In genomic region chr2:11602506-11603489, GRCm38 (mm10) we compare ENCODE assay signal across 8 mouse cellular contexts. TPM values are rescaled to one million over a fixed set of nuclear protein-coding genes. Genes with fewer than 3 reads are reported as not detected.
A peak's percentile ranks its signal among the peaks of the same experiment; 100 is the strongest.
DNase-seq lines count a peak whose midpoint lies in the region; ATAC-seq and TF ChIP-seq lines count a peak whose summit lies in the region.

No protein-coding gene starts in this region.

- peak; percentile 82 for TF ChIP-seq POLR2A in olfactory bulb, adult 2 months (IDR thresholded peaks at IDR 0.05; ENCODE audit: insufficient read depth, low read depth, low read length)
- peak; percentile 72 for TF ChIP-seq POLR2A in thymus, adult 2 months (IDR thresholded peaks at IDR 0.05; ENCODE audit: control insufficient read depth, extremely low read depth, insufficient read depth, low read length, poor library complexity)

- DNase-seq in G1E (ENCODE audit: low spot score), result peak; percentile 87
- DNase-seq in cerebellum, adult 18-20 months, result peak; percentile 93 to 98
- DNase-seq in heart, postnatal 36 days, result peak; percentile 95 to 98
- DNase-seq in layer of hippocampus, adult 2 months (ENCODE audit: low spot score in 2 of 2), result peak; percentile 94 to 95
- DNase-seq in lung, embryonic 14.5 days, result peak; percentile 98
- DNase-seq in thymus, adult 2 months, result peak; percentile 98

- H3K4me3 ChIP-seq in G1E (ENCODE audit: low read depth, low read length), result peak overlapping the region; percentile 96
- peak overlapping the region; percentile 96 for H3K4me3 ChIP-seq in forebrain, embryonic 16.5 days (replicated peaks; ENCODE audit: low read length)
- H3K4me3 ChIP-seq in layer of hippocampus, adult 2 months, result peak overlapping the region; percentile 72
- H3K4me3 ChIP-seq in lung, embryonic 14.5 days (ENCODE audit: low read depth, low read length), result peak overlapping the region; percentile 96
- H3K4me3 ChIP-seq in olfactory bulb, adult 2 months (ENCODE audit: insufficient read depth, low read depth, low read length), result peak overlapping the region; percentile 78
- H3K4me3 ChIP-seq in thymus, adult 2 months (ENCODE audit: control insufficient read depth, insufficient read depth, low read length), result peak overlapping the region; percentile 79

- WGBS in forebrain, embryonic 16.5 days, result under 1% methylated on average over 72 of the region's 78 CpGs
- under 1% methylated on average over 77 of the region's 78 CpGs for WGBS in lung, embryonic 14.5 days
- under 1% methylated on average over 78 of the region's 78 CpGs for WGBS in olfactory bulb, adult 2 months
- WGBS in thymus, adult 2 months, result under 1% methylated on average over 71 of the region's 78 CpGs

- H3K4me2 ChIP-seq in forebrain, embryonic 16.5 days (ENCODE audit: low read length), result peak overlapping the region; percentile 74
- H3K4me2 ChIP-seq in lung, embryonic 14.5 days, result peak overlapping the region; percentile 83

- intact Hi-C loops in heart, postnatal 36 days (cut with DNase I), result loop anchor here (5.0 kb wide), 5 partner anchors 45 to 175 kb away; partner anchors contain the start of genes Ankrd16, Fbh1 and Il15ra

- peaks cover 35% of the 10 kb centered on the region for H3K36me3 ChIP-seq in G1E (replicated peaks)
- H3K36me3 ChIP-seq in forebrain, embryonic 16.5 days (ENCODE audit: control insufficient read depth, insufficient read depth), result peaks cover 9% of the 10 kb centered on the region; the same call in 1 of the 2 replicates
- peaks cover 33% of the 10 kb centered on the region for H3K36me3 ChIP-seq in lung, embryonic 14.5 days (ENCODE audit: insufficient read depth)
- peaks cover 24% of the 10 kb centered on the region for H3K36me3 ChIP-seq in thymus, adult 2 months (ENCODE audit: control insufficient read depth, insufficient read depth, low read length)

- TF ChIP-seq CTCF in G1E (IDR thresholded peaks at IDR 0.05; ENCODE audit: low read depth, low read length), result peak; percentile 97
- TF ChIP-seq CTCF in layer of hippocampus, adult 2 months (conservative IDR thresholded peaks at IDR 0.05), result peak; percentile 99
- TF ChIP-seq CTCF in lung, embryonic 14.5 days (IDR thresholded peaks at IDR 0.05; ENCODE audit: low read depth), result peak; percentile 100
- TF ChIP-seq CTCF in olfactory bulb, adult 2 months (IDR thresholded peaks at IDR 0.05; ENCODE audit: insufficient read depth, low read depth, low read length), result peak; percentile 99
- peak; percentile 96 for TF ChIP-seq CTCF in thymus, adult 2 months (IDR thresholded peaks at IDR 0.05; ENCODE audit: borderline replicate concordance, control insufficient read depth, extremely low read depth, insufficient read depth, low read length, poor library complexity)

- H3K27ac ChIP-seq in forebrain, embryonic 16.5 days (ENCODE audit: low read length), result peak overlapping the region; percentile 78
- H3K27ac ChIP-seq in layer of hippocampus, adult 2 months, result peak overlapping the region; percentile 95
- H3K27ac ChIP-seq in lung, embryonic 14.5 days (ENCODE audit: low read depth), result peak overlapping the region; percentile 67; the same call in 1 of the 2 replicates
- H3K27ac ChIP-seq in olfactory bulb, adult 2 months (ENCODE audit: insufficient read depth, low read depth, low read length), result no peak overlapping the region
- no peak overlapping the region for H3K27ac ChIP-seq in thymus, adult 2 months (ENCODE audit: control insufficient read depth, insufficient read depth, low read length)

- H3K4me1 ChIP-seq in G1E (ENCODE audit: insufficient read depth, low read depth, low read length), result peaks cover 23% of the 10 kb centered on the region
- H3K4me1 ChIP-seq in forebrain, embryonic 16.5 days (replicated peaks; ENCODE audit: control insufficient read depth, insufficient read depth, low read length), result peaks cover 10% of the 10 kb centered on the region
- H3K4me1 ChIP-seq in lung, embryonic 14.5 days (ENCODE audit: insufficient read depth), result 0 out of 2 replicates have a peak, but pooled peaks cover 4% of the 10 kb centered on the region
- peaks cover 3% of the 10 kb centered on the region; the same call in 1 of the 2 replicates for H3K4me1 ChIP-seq in olfactory bulb, adult 2 months (ENCODE audit: control insufficient read depth, insufficient read depth, low read length)
- peaks cover 18% of the 10 kb centered on the region for H3K4me1 ChIP-seq in thymus, adult 2 months (replicated peaks; ENCODE audit: control insufficient read depth, insufficient read depth, low read length)

- peaks cover 6% of the 10 kb centered on the region for H3K27me3 ChIP-seq in G1E (ENCODE audit: insufficient read depth, low read length)
- H3K27me3 ChIP-seq in forebrain, embryonic 16.5 days (replicated peaks; ENCODE audit: control insufficient read depth, insufficient read depth, low read length), result no peaks in the 10 kb centered on the region
- no peaks in the 10 kb centered on the region for H3K27me3 ChIP-seq in lung, embryonic 14.5 days (ENCODE audit: insufficient read depth, low read length)
- H3K27me3 ChIP-seq in thymus, adult 2 months (ENCODE audit: control insufficient read depth, insufficient read depth, low read length), result no peaks in the 10 kb centered on the region

- H3K9me3 ChIP-seq in G1E (replicated peaks), result no peaks in the 10 kb centered on the region
- no peaks in the 10 kb centered on the region for H3K9me3 ChIP-seq in forebrain, embryonic 16.5 days (ENCODE audit: control insufficient read depth, low read length)
- no peaks in the 10 kb centered on the region for H3K9me3 ChIP-seq in lung, embryonic 14.5 days (ENCODE audit: low read depth, low read length)

- peak overlapping the region; percentile 98 for H3K9ac ChIP-seq in forebrain, embryonic 16.5 days (replicated peaks; ENCODE audit: low read depth, low read length)
- peak overlapping the region; percentile 96 for H3K9ac ChIP-seq in lung, embryonic 14.5 days

- peak; percentile 95 for ATAC-seq in G1E (ENCODE audit: extremely low read depth, insufficient number of reproducible peaks, low FRiP score, poor library complexity, severe bottlenecking)
- peak; percentile 100 for ATAC-seq in forebrain, embryonic 16.5 days
- ATAC-seq in lung, embryonic 14.5 days (ENCODE audit: insufficient read depth), result peak; percentile 99

RNA-seq across cellular contexts. Expression of gene Rbm17, which starts 1.2 kb away (rescaled TPM):
- total RNA-seq in G1E (2014; fragmentation: Nextera tagmentation), result 118 and 138 TPM in 2 replicates
- total RNA-seq in G1E (2017), result 153 and 184 TPM in 2 replicates
- polyA plus RNA-seq in G1E (2012), result 86.5 and 101 TPM in 2 replicates
- polyA plus RNA-seq in forebrain, embryonic 16.5 days (2015; fragmentation: Nextera tagmentation; extraction: Ambion mirVana), result 146 and 149 TPM in 2 replicates
- total RNA-seq in heart, postnatal 36 days (2021), result 10 to 100 TPM; 53.0 to 60.7 TPM
- 10 to 100 TPM; 85.7 to 86.6 TPM for total RNA-seq in layer of hippocampus, adult 2 months (2021)
- 145 and 154 TPM in 2 replicates for polyA plus RNA-seq in lung, embryonic 14.5 days (2014; fragmentation: Nextera tagmentation; extraction: Ambion mirVana)
- not detected in 2 replicates for polyA plus RNA-seq in olfactory bulb, adult 2 months (2012; ENCODE audit: insufficient read depth, insufficient read length, low replicate concordance, missing spikeins)
- 83.6 and 84.8 TPM in 2 replicates for polyA plus RNA-seq in thymus, adult 2 months (2012; rRNA removed)

RNA-seq across cellular contexts. Expression of gene Gm17490, which starts 23.3 kb away (rescaled TPM):
- not detected in 2 replicates for total RNA-seq in G1E (2014; fragmentation: Nextera tagmentation)
- total RNA-seq in G1E (2017), result not detected in 2 replicates
- polyA plus RNA-seq in G1E (2012), result not detected in 2 replicates
- not detected in 2 replicates for polyA plus RNA-seq in forebrain, embryonic 16.5 days (2015; fragmentation: Nextera tagmentation; extraction: Ambion mirVana)
- total RNA-seq in heart, postnatal 36 days (2021), result not detected
- not detected for total RNA-seq in layer of hippocampus, adult 2 months (2021)
- not detected in 2 replicates for polyA plus RNA-seq in lung, embryonic 14.5 days (2014; fragmentation: Nextera tagmentation; extraction: Ambion mirVana)
- polyA plus RNA-seq in olfactory bulb, adult 2 months (2012; ENCODE audit: insufficient read depth, insufficient read length, low replicate concordance, missing spikeins), result not detected in 2 replicates
- not detected in 2 replicates for polyA plus RNA-seq in thymus, adult 2 months (2012; rRNA removed)

RNA-seq across cellular contexts. Expression of gene Il2ra, which starts 39.8 kb away (rescaled TPM):
- not detected in 2 replicates for total RNA-seq in G1E (2014; fragmentation: Nextera tagmentation)
- total RNA-seq in G1E (2017), result 0.44 and 1.0 TPM in 2 replicates
- polyA plus RNA-seq in G1E (2012), result not detected in 2 replicates
- not detected in 2 replicates for polyA plus RNA-seq in forebrain, embryonic 16.5 days (2015; fragmentation: Nextera tagmentation; extraction: Ambion mirVana)
- total RNA-seq in heart, postnatal 36 days (2021), result 1 to 10 TPM; 1.4 to 1.6 TPM
- under 1 TPM in 1 of 2 experiments, not detected in 1; 0.13 TPM for total RNA-seq in layer of hippocampus, adult 2 months (2021)
- polyA plus RNA-seq in lung, embryonic 14.5 days (2014; fragmentation: Nextera tagmentation; extraction: Ambion mirVana), result not detected in 2 replicates
- not detected in 2 replicates for polyA plus RNA-seq in olfactory bulb, adult 2 months (2012; ENCODE audit: insufficient read depth, insufficient read length, low replicate concordance, missing spikeins)
- 19.5 and 19.7 TPM in 2 replicates for polyA plus RNA-seq in thymus, adult 2 months (2012; rRNA removed)

RNA-seq across cellular contexts. Expression of gene Pfkfb3, which starts 48.9 kb away (rescaled TPM):
- total RNA-seq in G1E (2014; fragmentation: Nextera tagmentation) (not detected in 2 replicates), G1E (2017) (0.12 and 1.1 TPM in 2 replicates)
- polyA plus RNA-seq in G1E (2012), result not detected in 2 replicates
- polyA plus RNA-seq in forebrain, embryonic 16.5 days (2015; fragmentation: Nextera tagmentation; extraction: Ambion mirVana), result 41.1 and 43.8 TPM in 2 replicates
- total RNA-seq in heart, postnatal 36 days (2021), result 10 to 100 TPM in 1 of 2 experiments, 1 to 10 TPM in 1; 8.1 to 10.9 TPM
- 10 to 100 TPM; 36.8 to 40.1 TPM for total RNA-seq in layer of hippocampus, adult 2 months (2021)
- 28.8 and 30.0 TPM in 2 replicates for polyA plus RNA-seq in lung, embryonic 14.5 days (2014; fragmentation: Nextera tagmentation; extraction: Ambion mirVana)
- polyA plus RNA-seq in olfactory bulb, adult 2 months (2012; ENCODE audit: insufficient read depth, insufficient read length, low replicate concordance, missing spikeins), result not detected in 2 replicates
- polyA plus RNA-seq in thymus, adult 2 months (2012; rRNA removed), result 46.1 and 47.2 TPM in 2 replicates

Comparison
In these comparisons a context has a peak if more than half of its experiments do, and no peak if none do; other contexts are left out.
1. H3K27ac ChIP-seq: peak in forebrain, embryonic 16.5 days (single experiment), layer of hippocampus, adult 2 months (single experiment) and lung, embryonic 14.5 days (single experiment); none in olfactory bulb, adult 2 months (single experiment) and thymus, adult 2 months (single experiment).
2. RNA of gene Il2ra, which starts 39.8 kb away (polyA plus RNA-seq): 19.5 to 19.7 TPM in thymus, adult 2 months; not detected in forebrain, embryonic 16.5 days, not detected in G1E, not detected in lung, embryonic 14.5 days and not detected in olfactory bulb, adult 2 months; every median in the first group is over 10 times any median in the second.
3. Peak in every context shown above with its lines, with median percentiles within 50 percentile points of each other: ATAC-seq, DNase-seq, H3K4me3 ChIP-seq and CTCF ChIP-seq.